Mouse (Mus musculus) testis, adult 2 months (tissue): Measurements from ENCODE around the gene Nufip1. TPM values are rescaled to one million over a fixed set of nuclear protein-coding genes. Genes with fewer than 3 reads are reported as not detected.
A peak's percentile ranks its signal among the peaks of the same experiment; 100 is the strongest.

Experiments used
- H3K27ac ChIP-seq: fragments of 200-500 bp; 2 replicates; pipeline ENCODE4 v1.5.1; 2012; ENCODE audit warnings: low read depth, low read length; ENCODE audit not compliant: control insufficient read depth, insufficient read depth
- H3K27me3 ChIP-seq: fragments of 200-500 bp; 2 replicates; pipeline ENCODE4 v1.6.1; 2012; ENCODE audit warnings: mild to moderate bottlenecking, low read length, moderate library complexity; ENCODE audit not compliant: control insufficient read depth, insufficient read depth
- H3K36me3 ChIP-seq: fragments of 200-500 bp; 2 replicates; pipeline ENCODE4 v1.6.1; 2012; ENCODE audit warnings: mild to moderate bottlenecking, low read length; ENCODE audit not compliant: control insufficient read depth, insufficient read depth
- H3K4me1 ChIP-seq: fragments of 200-500 bp; 2 replicates; pipeline ENCODE4 v1.6.1; 2012; ENCODE audit warnings: low read length; ENCODE audit not compliant: control insufficient read depth, insufficient read depth
- H3K4me3 ChIP-seq: fragments of 200-500 bp; 2 replicates; pipeline ENCODE4 v1.5.1; 2012; ENCODE audit warnings: low read depth, mild to moderate bottlenecking, low read length, moderate library complexity, mixed read lengths; ENCODE audit not compliant: control insufficient read depth
- CTCF ChIP-seq: fragments of 200-500 bp; IDR thresholded peaks from 2 replicates; pipeline ENCODE4 v1.5.1; 2012; ENCODE audit warnings: low read depth, mild to moderate bottlenecking, inconsistent platforms, low read length, moderate library complexity; ENCODE audit not compliant: control insufficient read depth, insufficient read depth, insufficient replicate concordance
- POLR2A ChIP-seq: fragments of 200-500 bp; IDR thresholded peaks from 2 replicates; pipeline ENCODE4 v1.6.1; 2012; ENCODE audit warnings: low read depth, mild to moderate bottlenecking, inconsistent platforms, low read length, moderate library complexity; ENCODE audit not compliant: control insufficient read depth
- polyA plus RNA-seq: library from polyadenylated mRNA; depleted of rRNA; stranded (reverse); fragments of >200 nt; gene quantifications from 2 replicates; pipeline ENCODE4 v1.2.3, GENCODE M21; 2012

Gene Nufip1
- polyA plus RNA-seq, 1 experiment, result 2.7 TPM

DNA sequence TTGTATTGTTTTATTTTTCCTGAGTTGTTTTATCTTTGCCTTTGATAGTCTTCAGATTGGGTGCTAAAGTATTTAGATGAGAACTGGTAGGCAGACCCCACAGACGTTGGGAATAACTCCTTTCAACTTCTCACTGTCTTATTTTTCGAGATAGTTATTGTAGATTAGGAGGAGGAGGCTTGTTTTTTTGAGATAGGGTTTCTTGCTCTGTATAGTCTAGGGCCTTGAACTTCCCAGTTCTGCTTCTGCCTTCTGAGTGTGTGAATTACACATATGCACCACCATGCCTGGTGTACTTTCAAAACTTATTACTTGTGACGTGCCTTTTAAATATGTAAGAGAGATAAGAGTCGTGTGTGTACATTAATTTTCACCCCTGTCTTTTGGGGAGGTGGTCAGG is 17.5 kb downstream of the Nufip1 start:
- H3K4me1 ChIP-seq, result no peaks in the 10 kb centered on the region
- no peak overlapping the region for H3K27ac ChIP-seq
- no peak overlapping the region for H3K4me3 ChIP-seq
- TF ChIP-seq CTCF, result no peak
- TF ChIP-seq POLR2A, result no peak
- H3K36me3 ChIP-seq, result peaks cover 3% of the 10 kb centered on the region; the same call in 1 of the 2 replicates
- H3K27me3 ChIP-seq, result no peaks in the 10 kb centered on the region

DNA sequence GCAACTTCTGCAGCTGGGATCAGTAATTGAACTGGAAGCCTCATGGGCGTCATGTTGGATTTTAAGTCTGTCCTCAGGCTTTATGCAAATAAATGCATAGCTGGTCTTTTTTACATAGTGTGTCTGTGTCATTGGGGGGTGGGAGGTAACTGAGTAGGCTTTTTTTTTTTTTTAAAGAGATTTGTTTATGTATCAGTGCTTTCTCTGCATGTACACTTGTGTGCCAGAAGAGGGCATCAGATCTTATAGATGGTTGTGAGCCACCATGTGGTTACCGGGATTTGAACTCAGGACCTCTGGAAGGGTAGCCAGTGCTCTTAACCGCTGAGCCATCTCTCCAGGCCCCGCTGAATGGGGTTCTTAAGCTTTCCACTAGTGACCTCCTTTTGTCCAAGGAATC is 24.3 kb downstream of the Nufip1 start:
- no peak for TF ChIP-seq POLR2A
- TF ChIP-seq CTCF, result no peak
- Histone ChIP-seq H3K27me3 (no peaks in the 10 kb centered on the region), H3K4me3 (no peak overlapping the region), H3K36me3 (peaks cover 4% of the 10 kb centered on the region; the same call in 1 of the 2 replicates), H3K27ac (no peak overlapping the region), H3K4me1 (no peaks in the 10 kb centered on the region)

DNA sequence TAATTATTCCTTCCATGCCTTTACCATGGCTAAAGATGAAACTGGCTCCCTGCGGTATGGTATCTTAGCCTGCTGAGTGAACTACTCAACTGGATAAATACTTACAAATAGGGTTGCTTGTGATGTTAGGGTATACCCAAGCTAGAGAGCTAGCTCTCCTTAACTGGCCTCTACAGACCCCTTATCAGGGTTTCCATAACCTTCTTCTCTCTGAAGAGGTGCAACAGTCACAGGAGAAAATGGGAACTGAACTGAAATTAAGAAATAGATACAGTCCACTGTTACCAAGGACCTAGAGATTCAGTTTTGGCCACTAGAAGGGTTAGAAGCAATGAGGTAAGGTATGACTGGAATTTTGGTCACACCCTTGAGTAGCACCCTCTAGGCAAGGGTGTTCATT is 34.6 kb downstream of the Nufip1 start:
- TF ChIP-seq POLR2A, result no peak
- H3K4me3 ChIP-seq, result no peak overlapping the region
- no peaks in the 10 kb centered on the region for H3K27me3 ChIP-seq

DNA sequence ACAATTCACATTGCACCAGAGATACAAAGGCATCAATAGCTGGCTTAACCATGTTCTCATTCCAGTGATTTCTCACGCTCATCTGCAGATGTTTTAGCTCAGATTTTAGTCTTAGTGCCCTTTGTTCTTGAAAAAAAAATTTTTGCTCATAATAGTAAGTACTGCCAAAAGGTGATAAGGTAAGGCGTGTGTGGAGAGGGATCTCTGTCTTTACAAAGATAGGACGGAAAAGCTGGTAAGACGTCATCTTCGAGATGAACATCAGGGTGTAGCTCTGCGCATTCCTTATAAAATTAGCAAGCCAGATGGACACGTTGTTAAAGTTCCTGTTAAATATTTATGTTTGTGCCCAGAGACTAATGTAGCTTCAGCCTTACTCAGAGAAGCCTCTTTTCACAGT is 35.2 kb downstream of the Nufip1 start:
- no peaks in the 10 kb centered on the region for H3K36me3 ChIP-seq

More for the DNA sequence above, 34.6 kb downstream of the Nufip1 start:
- no peak overlapping the region for H3K27ac ChIP-seq
- H3K4me1 ChIP-seq, result peaks cover 11% of the 10 kb centered on the region
- H3K36me3 ChIP-seq, result no peaks in the 10 kb centered on the region

DNA sequence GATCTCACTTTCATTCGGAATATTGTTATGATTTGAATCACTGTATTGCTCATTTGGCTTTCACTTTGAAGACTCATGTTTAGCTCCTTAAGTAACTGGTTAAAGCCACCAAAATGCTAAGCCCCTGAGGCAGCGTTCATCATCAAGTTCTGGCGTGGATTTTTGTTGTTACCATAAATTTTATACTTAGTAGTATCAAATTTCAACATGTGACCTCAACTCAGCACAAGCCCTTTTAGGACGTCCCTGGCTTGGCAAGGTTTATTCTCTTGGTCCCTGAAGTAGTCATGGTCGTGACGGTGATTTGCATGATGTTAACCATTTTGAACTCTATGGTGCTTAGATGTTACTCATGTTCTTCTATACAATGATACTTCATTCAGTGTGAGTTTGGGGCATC is 36.4 kb downstream of the Nufip1 start:
- H3K27ac ChIP-seq, result no peak overlapping the region
- H3K4me1 ChIP-seq, result peaks cover 13% of the 10 kb centered on the region
- H3K36me3 ChIP-seq, result no peaks in the 10 kb centered on the region
- H3K27me3 ChIP-seq, result no peaks in the 10 kb centered on the region
- TF ChIP-seq POLR2A (no peak), CTCF (no peak)
- H3K4me3 ChIP-seq, result no peak overlapping the region

More for the DNA sequence above, 35.2 kb downstream of the Nufip1 start:
- no peak for TF ChIP-seq CTCF
- TF ChIP-seq POLR2A, result no peak
- Histone ChIP-seq H3K4me3 (no peak overlapping the region), H3K4me1 (peaks cover 11% of the 10 kb centered on the region), H3K27me3 (no peaks in the 10 kb centered on the region), H3K27ac (no peak overlapping the region)

DNA sequence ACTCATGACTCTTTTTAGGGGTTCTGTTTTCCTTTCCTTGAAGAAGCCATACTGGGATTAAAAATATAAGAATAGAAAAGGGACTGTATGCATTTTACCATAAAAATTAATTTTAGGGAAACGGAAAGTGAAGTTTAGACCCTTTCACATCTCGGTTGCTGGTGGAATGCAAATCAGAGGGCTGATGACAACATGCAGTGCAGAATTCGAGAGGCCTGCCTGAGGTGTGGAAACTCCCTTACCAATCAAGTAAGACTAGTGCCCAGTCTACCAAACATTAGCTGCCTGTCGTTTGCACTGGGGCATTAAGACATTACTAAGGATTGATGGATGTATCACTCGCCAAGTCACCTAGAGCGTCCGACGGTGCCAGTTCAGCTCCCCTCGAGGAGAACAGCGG is 37.6 kb downstream of the Nufip1 start:
- TF ChIP-seq POLR2A, result no peak
- no peak for TF ChIP-seq CTCF
- Histone ChIP-seq H3K4me1 (peaks cover 17% of the 10 kb centered on the region), H3K27ac (no peak overlapping the region), H3K4me3 (no peak overlapping the region), H3K36me3 (no peaks in the 10 kb centered on the region), H3K27me3 (no peaks in the 10 kb centered on the region)

DNA sequence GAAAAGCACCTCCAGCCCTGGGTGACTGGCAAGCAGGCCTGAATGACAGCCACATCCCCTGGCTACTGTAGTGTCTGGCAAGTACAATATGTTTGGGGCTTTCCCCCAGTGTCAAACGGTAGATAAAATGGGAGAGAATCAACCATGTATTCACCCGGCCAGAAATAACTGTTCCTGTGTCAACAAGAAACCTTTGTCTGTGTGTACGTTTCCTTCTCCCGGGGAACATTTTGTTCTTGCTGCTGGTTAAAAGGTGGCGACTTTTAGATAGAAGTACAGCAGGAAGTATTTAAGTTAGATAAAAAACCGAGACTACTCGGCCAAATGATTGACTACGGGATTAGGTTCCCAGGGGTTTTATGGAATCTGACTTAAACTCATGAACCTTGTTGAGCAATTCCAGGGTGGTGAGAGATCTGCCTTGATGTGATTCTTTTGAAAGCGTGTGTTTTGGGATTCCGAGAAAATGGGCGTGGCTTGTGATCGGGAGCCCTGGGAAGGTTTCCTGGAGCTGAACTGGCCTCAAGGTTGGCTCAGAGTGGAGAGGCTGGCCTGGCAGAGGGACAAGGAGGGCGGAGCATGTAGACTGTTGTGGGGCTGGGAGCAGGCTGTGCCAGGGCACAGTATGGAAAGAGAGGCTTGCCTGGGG is 39.0 kb downstream of the Nufip1 start:
- H3K4me1 ChIP-seq, result peaks cover 18% of the 10 kb centered on the region
- TF ChIP-seq POLR2A (peak; percentile 18; the same call in 1 of the 2 replicates), CTCF (no peak)
- H3K4me3 ChIP-seq, result no peak overlapping the region
- peak overlapping the region; percentile 66; the same call in 1 of the 2 replicates for H3K27ac ChIP-seq
- H3K27me3 ChIP-seq, result no peaks in the 10 kb centered on the region
- H3K36me3 ChIP-seq, result no peaks in the 10 kb centered on the region

DNA sequence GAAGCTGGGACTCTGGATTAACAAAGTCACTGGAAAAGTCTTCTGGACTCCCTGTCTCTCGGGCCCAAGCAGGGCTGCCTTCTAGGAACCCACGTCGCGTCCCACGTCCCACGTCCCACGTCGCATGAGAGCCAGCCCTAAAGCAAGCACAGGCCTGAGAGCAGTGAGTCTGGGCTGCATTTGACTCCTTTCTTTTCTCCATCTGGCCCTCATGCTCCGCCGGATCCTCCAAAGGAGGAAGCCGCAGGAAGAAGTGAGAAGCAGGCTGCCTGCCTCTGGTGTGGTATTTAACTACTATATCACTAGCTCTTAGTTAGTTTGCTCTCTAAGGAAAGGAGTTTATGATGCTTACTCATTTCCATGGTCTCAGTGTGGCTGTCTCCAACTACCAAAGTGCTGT is 39.8 kb downstream of the Nufip1 start:
- Histone ChIP-seq H3K4me1 (peaks cover 18% of the 10 kb centered on the region), H3K27ac (peak overlapping the region; percentile 41; the same call in 1 of the 2 replicates), H3K4me3 (no peak overlapping the region), H3K27me3 (no peaks in the 10 kb centered on the region), H3K36me3 (no peaks in the 10 kb centered on the region)
- TF ChIP-seq CTCF, result no peak
- TF ChIP-seq POLR2A, result no peak
